Mouse (Mus musculus) embryo, embryonic 9.5 days (tissue): ENCODE results near the gene Gle1.

Source experiments
- DNase-seq: peaks from one replicate; pipeline ENCODE4 v3.0.0-alpha.2; 2017; ENCODE audit errors: extremely low spot score

Gle1 gene

GRCm38 (mm10) chr2:29964354-29965249 is 29.4 kb downstream of the Gle1 start:
- DNase-seq: no peak

DNA sequence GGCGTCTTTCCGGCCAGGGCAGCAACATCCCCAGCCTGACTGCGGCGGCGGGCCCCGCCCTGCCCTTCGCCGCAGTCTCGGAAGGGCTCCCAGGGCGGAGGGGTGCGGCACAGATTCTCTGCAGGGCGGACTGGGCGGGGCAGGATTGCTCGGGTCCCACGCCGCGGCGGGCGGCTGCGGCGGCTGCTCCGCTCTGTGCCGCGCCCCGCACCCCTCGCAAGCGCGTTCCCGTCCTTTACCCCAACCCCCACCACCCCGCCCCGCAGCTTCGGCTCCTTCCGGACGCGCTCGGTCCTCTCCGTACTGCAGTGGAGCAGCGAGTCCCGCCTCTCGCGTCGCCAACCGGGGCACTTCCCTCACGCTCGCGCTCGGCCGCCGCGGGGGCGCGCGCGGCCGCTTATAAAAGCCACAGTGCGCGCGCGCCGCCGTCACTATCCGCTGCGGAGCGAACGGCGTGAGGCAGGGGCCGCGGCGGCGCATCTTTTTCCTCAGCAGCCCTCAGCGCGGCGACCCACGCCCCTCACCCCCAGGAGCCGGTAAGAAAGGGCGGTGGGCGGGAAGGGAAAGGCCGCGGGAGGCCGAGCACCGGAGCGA is 30.1 kb downstream of the Gle1 start, which contains the start of gene Sptan1:
TSS of gene Sptan1 (plus strand) at position 311 of the 594 bp plus-strand sequence.
- peak; percentile 98 for DNase-seq

DNA sequence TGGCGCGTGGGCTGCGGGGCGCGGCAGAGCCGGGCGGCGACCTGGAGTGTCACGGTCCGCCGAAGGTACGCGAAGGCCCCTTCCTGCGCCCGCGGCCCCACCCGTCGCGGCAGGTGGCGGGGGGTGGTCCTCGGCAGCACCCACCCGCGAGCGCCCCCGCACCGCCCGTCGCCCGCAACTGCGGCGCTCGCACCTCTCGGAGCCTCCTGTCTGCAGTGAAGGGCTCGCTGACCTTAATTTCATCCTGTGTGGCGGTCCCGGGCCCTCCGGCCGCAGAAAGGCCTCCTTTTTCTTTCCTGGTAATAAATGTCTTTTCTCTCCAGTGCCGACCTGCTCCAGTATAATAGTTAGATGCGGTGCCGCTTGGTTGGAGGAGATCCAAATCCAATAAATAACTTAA is 30.7 kb downstream of the Gle1 start:
- no peak for DNase-seq

GRCm38 (mm10) chr2:29966826-29967225 is 31.6 kb downstream of the Gle1 start:
- no peak for DNase-seq

DNA sequence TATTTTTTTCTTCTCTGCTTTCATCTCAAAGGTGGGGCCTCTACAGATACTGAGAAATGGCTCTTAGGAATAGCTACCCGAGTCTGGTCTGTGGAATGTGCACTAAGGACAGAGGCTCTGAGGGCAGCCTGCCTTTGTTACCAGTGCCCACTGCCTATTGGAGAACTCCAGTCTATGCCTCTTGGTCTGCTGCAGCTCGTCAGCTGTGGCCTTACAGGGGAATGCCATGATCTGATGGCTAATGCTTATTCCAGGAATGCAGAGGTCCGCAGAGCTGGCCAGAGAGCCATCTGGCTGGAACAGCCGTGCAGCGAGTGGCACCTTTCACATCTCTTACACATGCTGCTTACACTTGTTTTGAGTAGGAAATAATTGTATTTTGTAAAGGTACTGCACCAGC is 32.5 kb downstream of the Gle1 start:
- DNase-seq: no peak

DNA sequence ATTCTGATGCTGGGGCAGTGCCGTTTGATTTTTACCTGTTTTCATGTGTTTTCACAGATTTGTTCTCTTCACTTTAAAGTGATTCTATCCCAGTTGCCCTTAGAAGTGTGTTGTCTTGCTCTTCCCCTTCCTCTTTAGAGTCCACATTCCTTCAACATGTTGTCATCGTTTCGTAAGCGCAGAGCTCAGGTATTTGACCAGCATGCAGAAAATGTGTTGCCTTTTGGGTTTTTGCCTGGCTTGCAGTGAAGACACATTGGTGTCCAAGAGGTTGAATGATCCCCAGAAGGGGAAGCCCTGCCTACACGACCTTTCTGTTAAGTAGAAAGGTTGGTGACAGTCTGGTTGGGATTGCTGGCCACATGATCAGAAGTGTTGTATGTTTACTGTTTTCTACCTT is 33.4 kb downstream of the Gle1 start:
- no peak for DNase-seq

DNA sequence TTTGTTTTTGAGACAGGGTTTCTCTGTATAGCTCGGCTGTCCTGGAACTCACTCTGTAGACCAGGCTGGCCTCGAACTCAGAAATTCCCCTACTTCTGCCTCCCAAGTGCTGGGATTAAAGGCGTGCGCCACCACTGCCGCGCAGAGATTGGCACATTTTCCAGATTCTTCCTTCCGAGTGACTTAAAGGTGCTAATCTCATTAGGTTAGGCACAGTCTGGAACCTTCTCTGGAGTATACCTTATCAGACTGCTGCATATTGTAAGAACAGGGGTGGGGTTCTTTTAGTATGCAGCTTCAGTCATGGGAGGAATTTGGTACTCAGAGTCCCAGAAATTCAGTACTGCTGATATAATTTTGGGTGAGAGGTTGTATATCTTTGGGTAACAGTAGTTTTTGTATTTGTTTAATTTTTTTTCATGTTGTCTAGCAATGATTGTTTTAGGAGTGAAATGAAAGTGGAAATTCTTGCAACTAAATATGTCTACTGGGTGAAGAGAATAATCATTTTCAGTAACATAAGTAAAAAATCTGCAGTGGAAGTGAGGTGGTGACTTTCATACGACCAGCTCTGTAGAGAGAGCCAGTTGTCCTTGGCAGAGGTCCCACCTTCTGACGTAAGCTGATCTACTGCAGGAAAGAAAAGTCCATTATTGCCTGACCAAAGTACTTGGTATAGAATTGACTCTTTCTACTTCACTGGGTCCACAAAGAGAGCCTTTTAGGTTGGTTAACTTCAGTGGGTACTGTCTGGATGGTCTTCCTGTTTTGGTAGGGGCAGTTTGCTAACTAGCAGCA is 36.8 kb downstream of the Gle1 start:
- DNase-seq: no peak

GRCm38 (mm10) chr2:29973525-29973924 is 38.3 kb downstream of the Gle1 start:
- no peak for DNase-seq

- DNase-seq: peak; percentile 37
Observed at GRCm38 (mm10) chr2:29977307-29977706, 42.1 kb downstream of the Gle1 start.

GRCm38 (mm10) chr2:29980661-29981060 is 45.4 kb downstream of the Gle1 start:
- no peak for DNase-seq

DNA sequence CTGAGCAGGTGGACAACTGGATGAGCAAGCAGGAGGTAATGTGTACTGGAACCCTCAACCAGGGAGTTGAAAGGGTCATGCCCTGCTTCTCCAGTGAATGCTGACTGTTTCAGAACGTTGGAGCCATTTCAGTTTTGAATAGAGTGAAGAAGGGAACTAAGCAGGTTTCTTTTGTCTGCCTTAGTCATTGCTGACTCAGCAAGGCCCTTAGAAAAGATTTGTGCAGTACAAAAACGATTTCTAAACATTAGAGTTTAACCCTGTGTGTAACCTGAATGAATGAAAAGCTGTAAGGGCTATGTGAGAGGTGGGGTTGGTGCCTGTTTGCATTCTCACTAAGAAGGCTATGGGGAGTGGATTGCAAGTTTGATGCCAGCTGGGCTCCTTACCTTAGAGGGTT is 56.7 kb downstream of the Gle1 start:
- no peak for DNase-seq

DNA sequence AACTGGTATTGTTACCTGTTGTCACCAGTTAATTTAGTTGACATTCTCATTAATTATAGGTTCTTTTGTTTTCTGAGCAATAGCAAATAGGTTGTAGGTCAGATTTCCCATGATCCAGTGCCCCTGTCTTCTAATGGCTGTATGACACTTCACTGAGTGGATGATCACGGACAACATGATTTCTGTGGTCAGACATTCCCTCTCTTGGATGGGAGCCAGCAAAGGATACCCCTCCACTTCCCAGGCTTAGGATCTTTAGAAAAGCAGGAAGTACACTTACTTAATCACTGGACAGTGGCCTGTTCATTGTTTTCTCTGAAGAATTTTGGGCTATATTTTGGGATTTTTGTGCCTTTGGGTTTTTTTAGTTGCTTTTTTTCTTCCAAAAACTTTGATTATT is 73.9 kb downstream of the Gle1 start:
- no peak for DNase-seq
